Mouse (Mus musculus) limb, embryonic 14.5 days (tissue): ENCODE measurements around the gene Saxo1. TPM values are rescaled to one million over a fixed set of nuclear protein-coding genes. Genes with fewer than 3 reads are reported as not detected.

Source experiments
- ATAC-seq: fragments of 200-750 bp; cut with Nextera tagmentation; 2 replicates; pipeline ENCODE4 v1.8.0; 2017; ENCODE audit warnings: low read depth, moderate number of reproducible peaks, moderate TSS enrichment; ENCODE audit not compliant: low FRiP score
- DNase-seq: peaks from one replicate; pipeline ENCODE4 v3.0.0-alpha.2; 2015; ENCODE audit warnings: low spot score
- H3K27ac ChIP-seq: fragments of 300-500 bp; sonication (generic); replicated peaks from 2 replicates; pipeline ENCODE4 v1.5.1; 2014; ENCODE audit warnings: low read depth, mild to moderate bottlenecking, low read length, moderate library complexity, mixed read lengths
- H3K27me3 ChIP-seq: fragments of 300-500 bp; sonication (generic); 2 replicates; pipeline ENCODE4 v1.6.1; 2014; ENCODE audit warnings: low read length, mixed read lengths; ENCODE audit not compliant: control insufficient read depth, insufficient read depth
- H3K36me3 ChIP-seq: fragments of 300-500 bp; sonication (generic); 2 replicates; pipeline ENCODE4 v1.6.1; 2014; ENCODE audit warnings: mild to moderate bottlenecking, low read length, moderate library complexity, mixed read lengths; ENCODE audit not compliant: control insufficient read depth, insufficient read depth
- H3K4me1 ChIP-seq: fragments of 300-500 bp; sonication (generic); 2 replicates; pipeline ENCODE4 v1.6.1; 2014; ENCODE audit warnings: antibody characterized with exemption, low read length, mixed read lengths; ENCODE audit not compliant: control insufficient read depth, insufficient read depth
- H3K4me2 ChIP-seq: fragments of 300-500 bp; sonication (generic); replicated peaks from 2 replicates; pipeline ENCODE4 v1.6.1; 2014; ENCODE audit warnings: low read depth, mild to moderate bottlenecking, low read length, moderate library complexity; ENCODE audit not compliant: severe bottlenecking
- H3K4me3 ChIP-seq: fragments of 300-500 bp; sonication (generic); replicated peaks from 2 replicates; pipeline ENCODE4 v1.5.1; 2014; ENCODE audit warnings: low read length
- H3K9ac ChIP-seq: fragments of 300-500 bp; sonication (generic); 2 replicates; pipeline ENCODE4 v1.6.1; 2014; ENCODE audit warnings: mild to moderate bottlenecking, low read depth, low read length, moderate library complexity; ENCODE audit not compliant: severe bottlenecking
- H3K9me3 ChIP-seq: fragments of 300-500 bp; sonication (generic); 2 replicates; pipeline ENCODE4 v1.6.1; 2016; ENCODE audit warnings: low read length; ENCODE audit not compliant: control insufficient read depth
- POLR2A ChIP-seq: fragments of 200-500 bp; IDR thresholded peaks from 2 replicates; pipeline ENCODE4 v1.8.0; 2012; ENCODE audit warnings: inconsistent platforms, mild to moderate bottlenecking, moderate library complexity, borderline replicate concordance; ENCODE audit not compliant: insufficient read depth, insufficient read length; ENCODE audit errors: extremely low read depth
- WGBS: fragments of 180-500 bp; shearing (Covaris S2); extraction: QIAGEN DNeasy Blood & Tissue Kit; methylation state at CpG from one replicate; pipeline ENCODE4 v1.1.7; 2014; 5-methylcytosine and 5-hydroxymethylcytosine counted together
- polyA plus RNA-seq, 2 experiments: library from polyadenylated mRNA; depleted of rRNA in 1 of 2; stranded (reverse) in 1 of 2; unstranded in 1 of 2; fragments of >200 nt; fragmentation: Nextera tagmentation in 1 of 2; extraction: Ambion mirVana in 1 of 2; gene quantifications; 2 replicates each; pipeline versions ENCODE4 v1.2.1 to v1.2.3; 2012 to 2014

Saxo1 gene
- polyA plus RNA-seq (2012; rRNA removed) (0.08 and 0.14 TPM in 2 replicates), polyA plus RNA-seq (2014; fragmentation: Nextera tagmentation; extraction: Ambion mirVana) (not detected in 2 replicates)

- no peak within 1 kb of the TSS for H3K27ac ChIP-seq
These were observed at the start of gene Saxo1 for GRCm38 (mm10) chr4:86558228-86558627. Saxo1 (minus strand) TSS chr4:86558328.

GRCm38 (mm10) chr4:86591304-86591703 is 33.2 kb upstream of the Saxo1 start:
- no peak overlapping the region for H3K4me2 ChIP-seq
- H3K27me3 ChIP-seq, result no peaks in the 10 kb centered on the region
- no peaks in the 10 kb centered on the region for H3K9me3 ChIP-seq
- TF ChIP-seq POLR2A, result no peak
- ATAC-seq, result no peak
- no peak overlapping the region for H3K9ac ChIP-seq
- 93% methylated on average over 2 of the region's 2 CpGs for WGBS
- no peak overlapping the region for H3K27ac ChIP-seq
- no peaks in the 10 kb centered on the region for H3K4me1 ChIP-seq
- DNase-seq, result no peak
- peaks cover 63% of the 10 kb centered on the region for H3K36me3 ChIP-seq
- H3K4me3 ChIP-seq, result no peak overlapping the region

More at GRCm38 (mm10) chr4:86558228-86558627, at the start of gene Saxo1:
- ATAC-seq (no peak), DNase-seq (no peak)
- H3K9me3 ChIP-seq, result no peaks in the 10 kb centered on the region
- no peaks in the 10 kb centered on the region for H3K4me1 ChIP-seq
- TF ChIP-seq POLR2A, result no peak
- H3K4me2 ChIP-seq, result no peak within 1 kb of the TSS
- H3K27me3 ChIP-seq, result no peaks in the 10 kb centered on the region
- H3K9ac ChIP-seq, result no peak within 1 kb of the TSS
- no peak within 1 kb of the TSS for H3K4me3 ChIP-seq
- 93% methylated on average over 7 of the region's 7 CpGs for WGBS
- H3K36me3 ChIP-seq, result no peaks in the 10 kb centered on the region

- TF ChIP-seq POLR2A, result no peak
- no peak for ATAC-seq
- DNase-seq, result no peak
- Histone ChIP-seq H3K4me2 (no peak overlapping the region), H3K4me1 (no peaks in the 10 kb centered on the region), H3K4me3 (no peak overlapping the region), H3K9ac (no peak overlapping the region), H3K27ac (no peak overlapping the region), H3K27me3 (no peaks in the 10 kb centered on the region), H3K9me3 (no peaks in the 10 kb centered on the region), H3K36me3 (peaks cover 77% of the 10 kb centered on the region)
- 88% methylated on average over 3 of the region's 3 CpGs for WGBS
These were observed 30.1 kb upstream of the Saxo1 start for GRCm38 (mm10) chr4:86588236-86588635.

GRCm38 (mm10) chr4:86580591-86580990 is 22.5 kb upstream of the Saxo1 start:
- Histone ChIP-seq H3K4me1 (peaks cover 12% of the 10 kb centered on the region), H3K9me3 (no peaks in the 10 kb centered on the region), H3K4me2 (no peak overlapping the region), H3K9ac (no peak overlapping the region), H3K27ac (no peak overlapping the region), H3K27me3 (no peaks in the 10 kb centered on the region), H3K4me3 (no peak overlapping the region), H3K36me3 (peaks cover 47% of the 10 kb centered on the region)
- DNase-seq, result no peak
- TF ChIP-seq POLR2A, result no peak
- WGBS, result 87% methylated on average over 3 of the region's 3 CpGs
- no peak for ATAC-seq

GRCm38 (mm10) chr4:86580056-86580455 is 21.9 kb upstream of the Saxo1 start:
- H3K27me3 ChIP-seq, result no peaks in the 10 kb centered on the region
- no peak for TF ChIP-seq POLR2A
- no peak for DNase-seq
- no peak for ATAC-seq
- no peak overlapping the region for H3K4me3 ChIP-seq
- no peak overlapping the region for H3K27ac ChIP-seq
- H3K9me3 ChIP-seq, result no peaks in the 10 kb centered on the region
- H3K4me1 ChIP-seq, result peaks cover 12% of the 10 kb centered on the region
- no peak overlapping the region for H3K4me2 ChIP-seq
- WGBS, result 54% methylated on average over 4 of the region's 4 CpGs
- H3K36me3 ChIP-seq, result peaks cover 42% of the 10 kb centered on the region
- no peak overlapping the region for H3K9ac ChIP-seq
